Mouse (Mus musculus): Measurements from ENCODE around the gene F11r. TPM values are rescaled to one million over a fixed set of nuclear protein-coding genes. Genes with fewer than 3 reads are reported as not detected.

F11r gene
- polyA plus RNA-seq, 1 experiment, result 10.1 TPM

- no peak overlapping the region for H3K4me3 ChIP-seq (replicated peaks; ENCODE audit: insufficient read depth, low read depth, low read length)
- no peaks in the 10 kb centered on the region for H3K4me1 ChIP-seq (ENCODE audit: control insufficient read depth, insufficient read depth, low read length)
- TF ChIP-seq POLR2A (IDR thresholded peaks at IDR 0.05; ENCODE audit: borderline replicate concordance, insufficient read depth, low read length) (no peak), CTCF (IDR thresholded peaks at IDR 0.05; ENCODE audit: borderline replicate concordance, insufficient read depth, low read depth, low read length) (no peak)
- 76% methylated on average over 9 of the region's 9 CpGs for WGBS
- H3K27me3 ChIP-seq (ENCODE audit: control insufficient read depth, insufficient read depth, low read length), result no peaks in the 10 kb centered on the region
- no peak for DNase-seq
- H3K27ac ChIP-seq (ENCODE audit: insufficient read depth, low read length), result no peak overlapping the region
Measured at GRCm38 (mm10) chr1:171473920-171474640, 36.7 kb downstream of the F11r start.

GRCm38 (mm10) chr1:171477123-171477522, 39.8 kb downstream of the F11r start:
- no peak for DNase-seq
- Histone ChIP-seq H3K27me3 (ENCODE audit: control insufficient read depth, insufficient read depth, low read length) (no peaks in the 10 kb centered on the region), H3K4me3 (replicated peaks; ENCODE audit: insufficient read depth, low read depth, low read length) (no peak overlapping the region), H3K27ac (ENCODE audit: insufficient read depth, low read length) (no peak overlapping the region), H3K4me1 (ENCODE audit: control insufficient read depth, insufficient read depth, low read length) (no peaks in the 10 kb centered on the region)
- 71% methylated on average over 8 of the region's 8 CpGs for WGBS
- TF ChIP-seq CTCF (IDR thresholded peaks at IDR 0.05; ENCODE audit: borderline replicate concordance, insufficient read depth, low read depth, low read length), result no peak
- TF ChIP-seq POLR2A (IDR thresholded peaks at IDR 0.05; ENCODE audit: borderline replicate concordance, insufficient read depth, low read length), result no peak

- peak in 1 of 2 experiments; percentile 20 for DNase-seq
- 67% methylated on average over 27 of the region's 27 CpGs for WGBS
- H3K27ac ChIP-seq (ENCODE audit: insufficient read depth, low read length), result no peak overlapping the region
- no peaks in the 10 kb centered on the region for H3K27me3 ChIP-seq (ENCODE audit: control insufficient read depth, insufficient read depth, low read length)
- H3K4me1 ChIP-seq (ENCODE audit: control insufficient read depth, insufficient read depth, low read length), result no peaks in the 10 kb centered on the region
- TF ChIP-seq CTCF (IDR thresholded peaks at IDR 0.05; ENCODE audit: borderline replicate concordance, insufficient read depth, low read depth, low read length), result no peak
- no peak for TF ChIP-seq POLR2A (IDR thresholded peaks at IDR 0.05; ENCODE audit: borderline replicate concordance, insufficient read depth, low read length)
- H3K4me3 ChIP-seq (replicated peaks; ENCODE audit: insufficient read depth, low read depth, low read length), result peak overlapping the region; percentile 14
Measured at GRCm38 (mm10) chr1:171477758-171478545, 40.6 kb downstream of the F11r start.

- TF ChIP-seq POLR2A (IDR thresholded peaks at IDR 0.05; ENCODE audit: borderline replicate concordance, insufficient read depth, low read length), result no peak
- peak; percentile 85 for TF ChIP-seq CTCF (IDR thresholded peaks at IDR 0.05; ENCODE audit: borderline replicate concordance, insufficient read depth, low read depth, low read length)
- no peaks in the 10 kb centered on the region for H3K4me1 ChIP-seq (ENCODE audit: control insufficient read depth, insufficient read depth, low read length)
- peak; percentile 61 to 76 for DNase-seq
- WGBS, result 29% methylated on average over 2 of the region's 2 CpGs
- H3K4me3 ChIP-seq (replicated peaks; ENCODE audit: insufficient read depth, low read depth, low read length), result no peak overlapping the region
- no peaks in the 10 kb centered on the region for H3K27me3 ChIP-seq (ENCODE audit: control insufficient read depth, insufficient read depth, low read length)
- no peak overlapping the region for H3K27ac ChIP-seq (ENCODE audit: insufficient read depth, low read length)
Measured at GRCm38 (mm10) chr1:171478968-171479367, 41.6 kb downstream of the F11r start.

GRCm38 (mm10) chr1:171494241-171494640, 56.9 kb downstream of the F11r start:
- no peak for TF ChIP-seq POLR2A (IDR thresholded peaks at IDR 0.05; ENCODE audit: borderline replicate concordance, insufficient read depth, low read length)
- TF ChIP-seq CTCF (IDR thresholded peaks at IDR 0.05; ENCODE audit: borderline replicate concordance, insufficient read depth, low read depth, low read length), result no peak

GRCm38 (mm10) chr1:171495371-171495770, 58.0 kb downstream of the F11r start:
- no peak for TF ChIP-seq CTCF (IDR thresholded peaks at IDR 0.05; ENCODE audit: borderline replicate concordance, insufficient read depth, low read depth, low read length)
- no peak for TF ChIP-seq POLR2A (IDR thresholded peaks at IDR 0.05; ENCODE audit: borderline replicate concordance, insufficient read depth, low read length)
- no peak for DNase-seq
- H3K27ac ChIP-seq (ENCODE audit: insufficient read depth, low read length), result no peak overlapping the region
- no peak overlapping the region for H3K4me3 ChIP-seq (replicated peaks; ENCODE audit: insufficient read depth, low read depth, low read length)
- WGBS, result 90% methylated on average over 6 of the region's 6 CpGs
- no peaks in the 10 kb centered on the region for H3K27me3 ChIP-seq (ENCODE audit: control insufficient read depth, insufficient read depth, low read length)
- H3K4me1 ChIP-seq (ENCODE audit: control insufficient read depth, insufficient read depth, low read length), result no peaks in the 10 kb centered on the region

More at GRCm38 (mm10) chr1:171494241-171494640, 56.9 kb downstream of the F11r start:
- H3K27ac ChIP-seq (ENCODE audit: insufficient read depth, low read length), result no peak overlapping the region
- no peaks in the 10 kb centered on the region for H3K4me1 ChIP-seq (ENCODE audit: control insufficient read depth, insufficient read depth, low read length)
- DNase-seq, result no peak
- H3K4me3 ChIP-seq (replicated peaks; ENCODE audit: insufficient read depth, low read depth, low read length), result no peak overlapping the region
- WGBS, result 91% methylated on average over 13 of the region's 13 CpGs
- no peaks in the 10 kb centered on the region for H3K27me3 ChIP-seq (ENCODE audit: control insufficient read depth, insufficient read depth, low read length)

- no peaks in the 10 kb centered on the region for H3K27me3 ChIP-seq (ENCODE audit: control insufficient read depth, insufficient read depth, low read length)
- 78% methylated on average over 5 of the region's 5 CpGs for WGBS
- DNase-seq, result no peak
- H3K27ac ChIP-seq (ENCODE audit: insufficient read depth, low read length), result no peak overlapping the region
- no peak overlapping the region for H3K4me3 ChIP-seq (replicated peaks; ENCODE audit: insufficient read depth, low read depth, low read length)
- TF ChIP-seq CTCF (IDR thresholded peaks at IDR 0.05; ENCODE audit: borderline replicate concordance, insufficient read depth, low read depth, low read length), result no peak
- no peak for TF ChIP-seq POLR2A (IDR thresholded peaks at IDR 0.05; ENCODE audit: borderline replicate concordance, insufficient read depth, low read length)
- H3K4me1 ChIP-seq (ENCODE audit: control insufficient read depth, insufficient read depth, low read length), result no peaks in the 10 kb centered on the region
Measured at GRCm38 (mm10) chr1:171499856-171500255, 62.5 kb downstream of the F11r start.

Data from cerebellum, adult 2 months (tissue).